Mouse (Mus musculus) heart, postnatal 14 days (tissue): ENCODE results near the gene Tmem98. TPM values are rescaled to one million over a fixed set of nuclear protein-coding genes. Genes with fewer than 3 reads are reported as not detected.

Source experiments
- DNase-seq, 2 experiments: peaks; one replicate each; pipeline ENCODE4 v3.0.0; 2021 to 2022
- intact Hi-C: fragments of 180-260 bp; cut with DNase I; formaldehyde crosslinking; loops from one replicate; pipeline ENCODE4 v1.15.1; 2025
- long read RNA-seq, 2 experiments: library from polyadenylated mRNA; stranded (forward); transcript quantifications; one replicate each; pipeline ENCODE4 v2.0.0; 2021
- total RNA-seq, 2 experiments: library from RNA; stranded (reverse); gene quantifications; 2 replicates each; pipeline ENCODE4 v1.2.3; 2021

The Tmem98 gene
- total RNA-seq = 10 to 100 TPM; 17.7 to 18.6 TPM
- long read RNA-seq, experiment 1, transcript Tmem98-201 (7 exons, 1,633 nt) = major isoform, 60 of 60 reads
- long read RNA-seq, experiment 1, partial matches to known transcripts = 0 of 60 reads
- long read RNA-seq, experiment 1, other reads (novel, unspliced or antisense) = 0 of 60 reads
- long read RNA-seq, experiment 2, transcript Tmem98-201 (7 exons, 1,633 nt) = major isoform, 61 of 64 reads
- long read RNA-seq, experiment 2, partial matches to known transcripts = 2 of 64 reads
- long read RNA-seq, experiment 2, other reads (novel, unspliced or antisense) = 1 of 64 reads

GRCm38 (mm10) chr11:80809993-80810821, at the start of gene Tmem98:
Gene Tmem98, plus strand, starts transcription at chr11:80810175.
- peak; percentile 59 to 61 for DNase-seq
- intact Hi-C loops = no loop called here

DNA sequence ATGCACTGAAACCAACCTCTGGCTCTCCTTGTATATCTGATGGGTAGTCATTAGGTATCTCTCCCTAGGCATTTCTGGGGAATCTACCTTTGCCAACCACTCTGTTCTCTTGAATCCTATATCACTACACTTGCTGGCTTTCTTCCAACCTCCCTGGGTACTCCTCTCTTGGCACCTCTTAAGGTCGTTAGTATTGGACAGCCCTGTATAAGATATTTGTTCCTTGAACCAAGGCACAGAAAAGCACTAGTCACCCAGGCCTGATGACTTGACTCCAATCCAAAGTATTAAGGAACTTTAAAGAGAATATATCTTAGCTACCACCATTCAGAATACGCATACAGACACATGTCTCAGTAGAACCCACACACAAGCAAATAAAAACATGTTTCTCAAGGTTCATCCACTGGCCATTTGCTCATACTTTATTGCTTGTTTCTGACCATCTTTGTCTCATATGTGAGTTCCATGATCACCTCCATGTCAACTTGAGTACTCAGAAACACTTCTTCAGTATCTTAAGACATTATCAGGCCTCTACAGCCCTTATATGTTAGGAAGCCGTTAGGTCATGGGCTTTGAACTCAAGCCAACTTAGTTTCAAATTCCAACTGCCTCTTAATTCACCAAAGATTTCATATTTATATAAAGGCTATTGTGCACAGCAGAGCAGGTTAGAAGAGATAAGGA, 48.5 kb upstream of the Tmem98 start:
- no peak for DNase-seq
- intact Hi-C loops = no loop called here

DNA sequence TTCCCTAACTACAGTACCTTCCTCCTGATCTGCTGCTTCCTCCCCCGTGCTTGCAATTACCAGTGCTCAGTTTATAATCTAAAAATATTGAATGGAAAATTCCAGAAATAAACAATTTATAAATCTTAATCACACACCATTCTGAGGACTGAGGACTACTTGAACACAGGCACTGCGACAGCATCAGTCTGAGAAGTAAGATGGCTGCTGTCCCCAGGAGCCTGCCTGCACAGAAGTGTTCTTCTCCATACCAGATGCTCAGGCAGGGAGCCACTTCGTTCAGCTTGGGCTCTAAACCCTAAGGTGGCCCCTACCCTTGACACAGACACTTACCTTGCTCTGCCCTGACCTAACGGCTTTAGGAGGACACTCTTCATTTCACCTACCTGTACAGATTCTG, 47.9 kb upstream of the Tmem98 start:
- intact Hi-C loops = no loop called here
- no peak for DNase-seq

- DNase-seq = no peak
- intact Hi-C loops = no loop called here
These were observed 43.9 kb upstream of the Tmem98 start for GRCm38 (mm10) chr11:80766068-80766467.

- no peak for DNase-seq
- intact Hi-C loops = no loop called here
These were observed 43.3 kb upstream of the Tmem98 start for GRCm38 (mm10) chr11:80766472-80767319.

GRCm38 (mm10) chr11:80767320-80767617, 42.7 kb upstream of the Tmem98 start:
- no peak for DNase-seq
- intact Hi-C loops = no loop called here

DNA sequence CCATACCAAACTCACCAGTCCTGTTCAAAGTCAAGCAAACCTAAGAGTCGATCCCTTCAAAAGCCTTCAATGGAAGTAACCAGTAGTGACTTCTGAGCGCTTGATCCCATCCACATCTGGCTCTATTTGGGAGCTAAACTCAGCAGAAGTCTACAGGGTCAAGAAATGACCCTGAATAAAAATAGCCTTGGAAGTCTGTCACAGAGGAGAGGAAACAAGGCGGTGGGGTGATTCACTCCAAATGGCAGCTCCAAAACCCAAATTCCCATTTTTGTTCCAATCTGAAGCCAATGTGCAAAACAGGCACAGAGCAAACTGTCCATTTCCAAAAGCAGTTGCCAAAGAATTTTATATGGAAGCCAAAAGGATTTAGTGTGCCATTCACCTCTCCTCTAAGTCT, 38.8 kb upstream of the Tmem98 start:
- no peak for DNase-seq
- intact Hi-C loops = no loop called here

DNA sequence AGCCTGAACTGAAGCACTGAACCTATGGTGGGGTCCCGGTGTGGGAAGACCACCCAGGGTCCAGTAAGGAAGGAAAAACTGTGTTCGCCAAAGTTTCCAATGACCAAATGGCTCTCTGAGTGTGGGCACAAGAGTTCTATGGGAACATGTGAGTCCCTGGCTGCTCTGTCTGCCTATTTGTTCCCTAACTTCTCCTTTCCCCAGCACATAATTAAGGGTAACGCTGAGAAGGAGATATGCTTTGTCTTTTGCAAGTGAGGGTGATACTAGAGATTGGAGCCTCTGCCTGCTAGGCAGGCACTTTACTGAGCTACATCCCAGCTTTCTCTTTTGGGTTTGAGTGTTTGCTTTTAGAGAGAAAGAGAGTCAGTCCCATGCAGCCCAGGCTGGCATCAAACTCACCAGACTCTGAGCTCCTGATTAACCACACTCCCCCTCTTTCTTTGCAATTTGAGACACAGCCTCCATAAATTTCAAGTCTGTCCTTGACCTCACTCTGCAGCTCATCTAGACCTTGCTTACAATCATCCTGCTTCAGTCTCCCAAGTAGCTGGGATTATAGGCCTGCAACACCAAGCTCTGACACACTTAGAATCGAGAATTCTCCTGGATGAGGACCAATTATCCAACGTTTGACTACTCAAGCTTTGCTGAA, 38.3 kb upstream of the Tmem98 start:
- intact Hi-C loops = no loop called here
- DNase-seq = no peak

GRCm38 (mm10) chr11:80772595-80773210, 37.3 kb upstream of the Tmem98 start:
- intact Hi-C loops = no loop called here
- no peak for DNase-seq

- intact Hi-C loops = loop anchor here (5.0 kb wide), 1 partner anchor 48 kb away; no protein-coding TSS in a partner anchor
- DNase-seq = no peak
These were observed 34.4 kb upstream of the Tmem98 start for GRCm38 (mm10) chr11:80775535-80775934.

DNA sequence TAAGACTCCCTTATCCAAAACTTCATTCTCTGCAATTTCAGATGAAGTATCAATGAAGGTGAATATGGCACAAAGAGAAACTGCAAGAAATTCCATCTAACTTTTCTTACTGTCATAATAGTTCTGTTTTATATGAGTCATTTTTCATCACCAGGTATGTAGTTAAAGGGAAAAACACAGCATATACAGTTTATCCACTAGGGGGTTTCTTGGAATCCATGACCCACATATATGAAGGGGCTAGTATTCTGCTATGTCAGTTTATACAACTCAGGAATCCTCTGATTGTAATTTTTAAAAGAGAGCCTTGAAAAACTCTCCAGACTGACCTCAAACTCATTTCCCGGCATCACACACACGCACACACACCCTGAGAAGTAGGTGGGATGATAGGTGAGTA, 32.3 kb upstream of the Tmem98 start:
- no peak for DNase-seq
- intact Hi-C loops = loop anchor here (5.0 kb wide), 1 partner anchor 50 kb away; no protein-coding TSS in a partner anchor

DNA sequence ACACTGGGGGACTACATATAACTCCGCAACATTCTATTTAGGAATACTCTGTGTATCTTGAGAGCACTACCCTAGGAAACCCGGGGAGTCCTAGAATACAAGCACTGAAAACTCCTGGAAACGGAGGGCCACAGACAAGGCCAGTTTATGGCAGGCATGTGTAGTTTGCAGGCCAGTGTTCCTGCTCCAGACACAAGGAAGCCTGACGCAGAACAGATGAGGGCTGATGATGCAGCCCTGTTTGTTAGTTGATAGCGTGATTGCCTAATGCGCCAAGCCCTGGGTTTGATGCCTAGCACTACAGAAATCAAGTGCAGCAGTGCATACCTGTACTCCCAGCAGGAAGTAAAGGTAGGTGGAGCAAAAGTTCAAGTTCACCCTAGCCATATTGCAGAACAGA, 31.8 kb upstream of the Tmem98 start:
- intact Hi-C loops = loop anchor here (5.0 kb wide), 1 partner anchor 51 kb away; no protein-coding TSS in a partner anchor

GRCm38 (mm10) chr11:80778916-80779526, 31.0 kb upstream of the Tmem98 start:
- intact Hi-C loops = loop anchor here (5.0 kb wide), 1 partner anchor 52 kb away; no protein-coding TSS in a partner anchor
- DNase-seq = no peak

More for the DNA sequence above, 31.8 kb upstream of the Tmem98 start:
- DNase-seq = no peak

DNA sequence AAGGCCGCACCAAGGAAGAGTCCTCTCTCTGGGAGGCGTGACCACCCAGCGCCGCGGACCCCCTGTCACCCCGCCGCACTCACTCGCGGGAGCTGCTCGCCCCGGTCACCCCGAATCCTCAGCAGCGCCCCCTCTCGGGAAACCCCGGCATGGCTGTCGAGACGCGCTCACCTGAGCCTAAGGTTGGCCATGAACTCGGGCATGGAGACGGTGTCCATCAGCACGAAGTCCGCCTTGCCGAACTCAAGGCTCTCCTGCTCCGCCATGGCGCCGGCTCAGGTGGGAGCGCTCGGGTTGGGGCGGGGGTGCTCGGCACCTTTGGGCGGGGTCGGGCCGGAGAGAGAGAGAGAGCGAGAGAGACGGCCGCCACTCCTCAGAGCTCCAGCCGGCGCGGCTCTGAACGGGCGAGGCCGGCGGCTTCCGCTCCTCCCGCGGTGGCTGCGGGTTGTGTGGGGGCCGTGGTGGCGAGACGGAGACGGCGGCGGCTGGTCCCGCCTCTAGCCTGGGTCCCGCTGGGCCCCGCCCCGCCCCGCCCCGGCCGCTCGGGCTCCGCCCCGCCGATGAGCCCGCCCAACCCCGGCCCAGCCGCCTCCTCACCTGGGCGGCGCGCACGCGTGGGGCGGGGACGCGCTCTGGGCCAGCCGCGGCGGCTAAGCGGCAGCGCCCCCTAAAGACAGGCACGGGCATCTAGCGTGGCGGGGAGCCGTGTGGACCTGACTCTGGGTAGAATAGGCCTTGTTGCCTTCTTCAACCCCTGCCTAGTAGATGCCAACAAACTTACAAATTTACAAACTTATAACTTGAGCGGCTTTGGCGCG, 30.2 kb upstream of the Tmem98 start, which contains the start of gene Myo1d:
Myo1d (minus strand) TSS at position 499 of the 818 bp plus-strand sequence.
- intact Hi-C loops = loop anchor here (1.0 to 5.0 kb wide), 3 partner anchors 39 to 83 kb away; no protein-coding TSS in a partner anchor
- DNase-seq = peak; percentile 93 to 95

DNA sequence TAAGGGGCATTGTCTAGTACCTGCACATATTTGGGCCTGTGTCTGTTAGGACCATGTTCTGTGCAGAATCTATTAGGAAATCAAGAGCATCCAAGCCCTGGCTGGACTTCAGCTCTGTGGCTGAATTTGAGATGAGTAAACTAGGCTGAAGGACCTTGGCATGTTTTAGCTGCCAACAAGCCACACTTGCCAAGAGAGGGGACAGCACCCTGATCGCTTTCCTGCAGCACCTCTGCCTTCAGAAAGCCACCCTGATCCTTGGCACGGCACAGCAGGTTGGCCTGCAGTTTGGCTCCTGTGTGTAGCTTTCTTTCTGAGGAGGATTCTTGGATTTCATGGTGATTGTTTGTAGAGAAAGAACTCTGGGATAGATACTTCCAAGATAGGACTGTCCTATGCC, 28.4 kb upstream of the Tmem98 start:
- no peak for DNase-seq
- intact Hi-C loops = loop anchor here (2.0 kb wide), 1 partner anchor 37 kb away; no protein-coding TSS in a partner anchor

DNA sequence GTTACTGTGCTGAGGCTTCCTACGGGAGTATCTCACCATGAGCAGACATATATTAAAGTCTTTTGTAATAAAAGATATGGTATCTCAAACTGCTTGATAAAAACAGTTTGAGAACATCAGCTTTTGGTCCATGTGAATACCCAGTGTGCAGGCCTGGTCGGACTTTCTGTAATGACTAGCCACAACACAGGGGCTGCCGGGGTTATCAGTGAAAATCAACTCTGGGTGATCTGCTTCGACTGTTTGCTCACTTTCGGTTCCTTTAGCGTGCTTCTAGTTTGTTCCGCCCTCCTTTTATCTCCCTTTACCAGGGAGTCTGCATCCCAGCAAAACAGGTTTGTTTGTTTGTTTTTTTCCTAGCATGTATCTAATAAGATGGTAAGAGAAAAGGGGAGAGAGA, 26.5 kb upstream of the Tmem98 start:
- intact Hi-C loops = no loop called here
- DNase-seq = no peak

- DNase-seq = no peak
- intact Hi-C loops = no loop called here
These were observed 25.7 kb upstream of the Tmem98 start for GRCm38 (mm10) chr11:80784294-80784743.

GRCm38 (mm10) chr11:80785672-80786071, 24.3 kb upstream of the Tmem98 start:
- no peak for DNase-seq
- intact Hi-C loops = no loop called here
